Mouse (Mus musculus) G1E (cell line): ENCODE data around the gene March1.

Experiments
- CTCF ChIP-seq: IDR thresholded peaks from 2 replicates; pipeline ENCODE4 v1.5.1; 2012; ENCODE audit warnings: low read depth, low read length, inconsistent platforms, mixed read lengths
- GATA1 ChIP-seq: IDR thresholded peaks from 2 replicates; pipeline ENCODE4 v1.6.1; 2012; ENCODE audit warnings: borderline replicate concordance, low read length, inconsistent platforms, mixed read lengths
- GATA2 ChIP-seq: IDR thresholded peaks from 2 replicates; pipeline ENCODE4 v1.6.1; 2012; ENCODE audit warnings: low read depth, low read length, inconsistent platforms, borderline replicate concordance
- TAL1 ChIP-seq: conservative IDR thresholded peaks from 2 replicates; pipeline ENCODE4 v1.6.1; 2012; ENCODE audit warnings: low read depth, low read length, inconsistent platforms, mixed read lengths

DNA sequence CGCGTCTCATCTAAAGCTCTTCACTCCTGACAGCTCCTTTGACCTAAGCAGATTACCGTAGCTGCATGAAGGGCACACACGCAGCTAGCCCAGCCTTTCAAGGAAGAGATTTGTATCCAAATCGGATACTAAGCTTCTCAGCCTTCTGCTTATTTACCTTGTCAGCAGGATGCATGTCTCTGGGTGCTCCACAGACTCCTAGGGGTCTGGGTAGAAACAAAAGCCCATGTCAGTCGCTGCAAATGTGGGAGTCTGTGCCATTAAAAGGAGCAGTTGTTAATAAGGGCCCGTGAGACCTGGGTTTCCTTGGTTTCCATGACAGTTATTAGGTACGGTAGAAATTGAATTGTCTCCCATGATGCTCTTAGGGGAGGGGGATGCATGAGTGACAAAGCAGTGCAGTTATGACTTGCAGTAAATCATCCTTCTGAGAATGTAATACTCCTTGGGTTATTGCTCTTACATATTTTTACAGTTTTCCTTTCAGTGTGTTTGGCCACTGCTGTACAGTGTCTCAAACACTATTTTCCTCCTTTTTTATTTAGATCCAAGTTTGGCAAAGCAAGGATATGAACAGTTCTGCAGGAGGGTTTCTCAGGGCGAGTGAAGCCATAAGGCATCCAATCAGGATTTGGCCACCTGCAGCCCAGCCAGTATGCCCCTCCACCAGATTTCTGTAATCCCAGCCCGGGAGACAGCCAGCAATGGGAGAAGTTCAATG is 349.0 kb downstream of the March1 start:
- TF ChIP-seq CTCF: no peak
- TF ChIP-seq TAL1: no peak
- no peak for TF ChIP-seq GATA2
- TF ChIP-seq GATA1: no peak
